Mouse (Mus musculus) stomach, embryonic 16.5 days (tissue): Measurements from ENCODE around the gene Fgf23. TPM values are rescaled to one million over a fixed set of nuclear protein-coding genes. Genes with fewer than 3 reads are reported as not detected.

Experiments
- ATAC-seq: fragments of 200-750 bp; cut with Nextera tagmentation; 2 replicates; pipeline ENCODE4 v1.8.0; 2017; ENCODE audit warnings: moderate number of reproducible peaks, moderate TSS enrichment; ENCODE audit not compliant: insufficient read depth, low FRiP score
- H3K27ac ChIP-seq: fragments of 300-500 bp; sonication (generic); 2 replicates; pipeline ENCODE4 v1.5.1; 2014; ENCODE audit warnings: low read length
- H3K27me3 ChIP-seq: fragments of 300-500 bp; sonication (generic); 2 replicates; pipeline ENCODE4 v1.6.1; 2014; ENCODE audit warnings: low read length, control low read depth, mixed read lengths; ENCODE audit not compliant: control insufficient read depth, insufficient read depth
- H3K36me3 ChIP-seq: fragments of 300-500 bp; sonication (generic); 2 replicates; pipeline ENCODE4 v1.6.1; 2014; ENCODE audit warnings: low read length; ENCODE audit not compliant: control insufficient read depth, insufficient read depth
- H3K4me1 ChIP-seq: fragments of 300-500 bp; sonication (generic); 2 replicates; pipeline ENCODE4 v1.6.1; 2014; ENCODE audit warnings: low read length, control low read depth, mixed read lengths; ENCODE audit not compliant: control insufficient read depth, insufficient read depth
- H3K4me2 ChIP-seq: fragments of 300-500 bp; sonication (generic); 2 replicates; pipeline ENCODE4 v1.6.1; 2014; ENCODE audit warnings: low read depth, low read length, mixed read lengths
- H3K4me3 ChIP-seq: fragments of 300-500 bp; sonication (generic); replicated peaks from 2 replicates; pipeline ENCODE4 v1.5.1; 2014; ENCODE audit warnings: mild to moderate bottlenecking, low read length
- H3K9ac ChIP-seq: fragments of 300-500 bp; sonication (generic); 2 replicates; pipeline ENCODE4 v1.6.1; 2014; ENCODE audit warnings: low read length
- H3K9me3 ChIP-seq: fragments of 300-500 bp; sonication (generic); replicated peaks from 2 replicates; pipeline ENCODE4 v1.6.1; 2016; ENCODE audit warnings: low read length, control low read depth; ENCODE audit not compliant: control insufficient read depth
- WGBS: fragments of 180-500 bp; shearing (Covaris S2); extraction: QIAGEN DNeasy Blood & Tissue Kit; methylation state at CpG from one replicate; pipeline ENCODE4 v1.1.7; 2014; 5-methylcytosine and 5-hydroxymethylcytosine counted together
- polyA plus RNA-seq: library from polyadenylated mRNA; unstranded; fragments of >200 nt; fragmentation: Nextera tagmentation; extraction: Ambion mirVana; gene quantifications from 2 replicates; pipeline ENCODE4 v1.2.1, GENCODE M21; 2015

Gene Fgf23
- polyA plus RNA-seq, 1 experiment from 2014 or later = not detected

GRCm38 (mm10) chr6:127130377-127130776 is 57.7 kb downstream of the Fgf23 start:
- Histone ChIP-seq H3K27ac (no peak overlapping the region), H3K4me3 (no peak overlapping the region), H3K4me1 (0 out of 2 replicates have a peak, but pooled peaks cover 2% of the 10 kb centered on the region), H3K9me3 (no peaks in the 10 kb centered on the region), H3K27me3 (no peaks in the 10 kb centered on the region), H3K4me2 (no peak overlapping the region), H3K36me3 (peaks cover 38% of the 10 kb centered on the region), H3K9ac (no peak overlapping the region)
- no peak for ATAC-seq
- WGBS = 76% methylated on average over 13 of the region's 13 CpGs

Other genes with a start within 250 kb of the Fgf23 start
- 226 and 234 TPM in 2 replicates for gene Ndufa9, start 223.8 kb upstream of the Fgf23 start, polyA plus RNA-seq
- gene Akap3, start 219.8 kb upstream of the Fgf23 start, polyA plus RNA-seq = 0.04 TPM in 1 of 2 replicates, not detected in the other
- 0.22 TPM in 1 of 2 replicates, not detected in the other for gene Dyrk4, start 151.1 kb upstream of the Fgf23 start, polyA plus RNA-seq
- gene Rad51ap1, start 133.3 kb upstream of the Fgf23 start, polyA plus RNA-seq = 42.5 and 50.0 TPM in 2 replicates
- 16.9 and 17.0 TPM in 2 replicates for gene D6Wsu163e, start 132.9 kb upstream of the Fgf23 start, polyA plus RNA-seq
- 0.22 TPM in 1 of 2 replicates, not detected in the other for gene Fgf6, start 57.3 kb upstream of the Fgf23 start, polyA plus RNA-seq
- 4.6 and 5.0 TPM in 2 replicates for gene Tigar, start 36.7 kb downstream of the Fgf23 start, polyA plus RNA-seq
- 932 and 1,032 TPM in 2 replicates for gene Ccnd2, start 79.3 kb downstream of the Fgf23 start, polyA plus RNA-seq